Mouse (Mus musculus) spleen, adult 18-20 months (tissue): Measurements from ENCODE around the gene Pola1.

Experiments
- DNase-seq, 2 experiments: peaks; one replicate each; pipeline ENCODE4 v3.0.0; 2022; ENCODE audit warnings: mixed read lengths in 2 of 2

Pola1 gene

GRCm38 (mm10) chrX:93631657-93632449, at the start of gene Pola1:
Gene Pola1, minus strand, starts transcription at chrX:93632155.
- DNase-seq: peak; percentile 62 to 65

- DNase-seq: no peak
Measured at GRCm38 (mm10) chrX:93676228-93676627, 44.3 kb upstream of the Pola1 start.

GRCm38 (mm10) chrX:93674836-93675795, 43.2 kb upstream of the Pola1 start:
- DNase-seq: peak; percentile 9 to 13

- DNase-seq: no peak
Measured at GRCm38 (mm10) chrX:93674432-93674831, 42.5 kb upstream of the Pola1 start.

GRCm38 (mm10) chrX:93664787-93665186, 32.8 kb upstream of the Pola1 start:
- DNase-seq: no peak

- no peak for DNase-seq
Measured at GRCm38 (mm10) chrX:93663919-93664586, 32.1 kb upstream of the Pola1 start.

GRCm38 (mm10) chrX:93655153-93655552, 23.2 kb upstream of the Pola1 start:
- no peak for DNase-seq

- DNase-seq: no peak
Measured at GRCm38 (mm10) chrX:93654218-93655002, 22.5 kb upstream of the Pola1 start, which contains the start of gene Pcyt1b. Gene Pcyt1b, plus strand, starts transcription at chrX:93654863.

- no peak for DNase-seq
Measured at GRCm38 (mm10) chrX:93650738-93651137, 18.8 kb upstream of the Pola1 start.

GRCm38 (mm10) chrX:93644022-93644421, 12.1 kb upstream of the Pola1 start:
- DNase-seq: no peak

- no peak for DNase-seq
Measured at GRCm38 (mm10) chrX:93643600-93643999, 11.6 kb upstream of the Pola1 start.

- no peak for DNase-seq
Measured at GRCm38 (mm10) chrX:93634861-93635375, 3.0 kb upstream of the Pola1 start.

GRCm38 (mm10) chrX:93630256-93630655, 1.7 kb downstream of the Pola1 start:
- no peak for DNase-seq

GRCm38 (mm10) chrX:93602214-93602613, 29.7 kb downstream of the Pola1 start:
- no peak for DNase-seq

GRCm38 (mm10) chrX:93594283-93594682, 37.7 kb downstream of the Pola1 start:
- no peak for DNase-seq

- no peak for DNase-seq
Measured at GRCm38 (mm10) chrX:93580931-93581330, 51.0 kb downstream of the Pola1 start.

- DNase-seq: no peak
Measured at GRCm38 (mm10) chrX:93557171-93557570, 74.8 kb downstream of the Pola1 start.

GRCm38 (mm10) chrX:93539779-93540178, 92.2 kb downstream of the Pola1 start:
- DNase-seq: no peak

- no peak for DNase-seq
Measured at GRCm38 (mm10) chrX:93502865-93503353, 129.0 kb downstream of the Pola1 start.

GRCm38 (mm10) chrX:93497597-93497996, 134.4 kb downstream of the Pola1 start:
- no peak for DNase-seq

- no peak for DNase-seq
Measured at GRCm38 (mm10) chrX:93465711-93466110, 166.2 kb downstream of the Pola1 start.
